Mouse (Mus musculus): ENCODE results near the gene Gpr3.

GRCm38 (mm10) chr4:133218745-133219144, 6.4 kb upstream of the Gpr3 start:
- TF ChIP-seq CTCF (IDR thresholded peaks at IDR 0.05; ENCODE audit: low read depth, low read length) (no peak), POLR2A (IDR thresholded peaks at IDR 0.05; ENCODE audit: borderline replicate concordance, low read depth, low read length) (no peak)
